Mouse (Mus musculus): ENCODE data around the gene Rhcg.

Gene Rhcg

DNA sequence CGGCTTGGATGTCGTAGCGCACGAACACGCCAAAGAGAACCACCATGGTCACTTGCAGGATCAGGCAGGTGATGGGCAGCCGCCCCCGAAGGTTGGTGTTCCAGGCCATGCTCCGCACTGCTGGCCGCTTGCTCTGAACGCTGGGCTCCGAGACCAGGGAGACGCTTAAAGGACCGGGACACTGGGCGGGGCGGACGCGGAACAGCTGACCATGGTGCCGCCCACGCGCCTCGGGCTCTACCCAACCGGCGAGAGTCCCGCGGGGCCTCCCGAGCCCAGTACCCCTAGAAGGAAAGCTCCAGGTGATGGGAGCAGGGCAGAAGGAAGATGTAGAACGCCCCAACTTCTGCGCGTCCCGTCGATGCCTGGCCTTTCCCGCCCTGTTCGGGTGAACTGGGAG lies at the start of gene Rhcg:
TSS of gene Rhcg (minus strand) at position 240 of the 400 bp plus-strand sequence.
- DNase-seq, result no peak

DNA sequence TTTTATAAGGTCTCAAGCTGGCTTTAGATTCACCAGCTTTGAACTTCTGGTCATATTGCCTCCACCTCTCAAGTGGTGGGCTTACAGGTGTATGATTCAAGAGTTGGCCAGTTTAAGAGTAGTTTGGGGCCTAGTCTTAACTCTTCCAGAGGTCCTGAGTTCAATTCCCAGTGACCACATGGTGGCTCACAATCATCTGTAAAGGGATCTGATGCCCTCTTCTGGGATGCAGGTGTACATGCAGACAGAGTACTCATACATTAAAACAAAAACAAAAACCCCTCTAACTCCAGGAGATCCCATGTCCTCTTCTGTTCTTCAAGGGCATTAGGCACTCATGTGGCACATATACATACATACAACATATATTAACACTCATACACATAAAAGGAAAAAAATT lies 49.2 kb upstream of the Rhcg start:
- DNase-seq, result no peak

DNA sequence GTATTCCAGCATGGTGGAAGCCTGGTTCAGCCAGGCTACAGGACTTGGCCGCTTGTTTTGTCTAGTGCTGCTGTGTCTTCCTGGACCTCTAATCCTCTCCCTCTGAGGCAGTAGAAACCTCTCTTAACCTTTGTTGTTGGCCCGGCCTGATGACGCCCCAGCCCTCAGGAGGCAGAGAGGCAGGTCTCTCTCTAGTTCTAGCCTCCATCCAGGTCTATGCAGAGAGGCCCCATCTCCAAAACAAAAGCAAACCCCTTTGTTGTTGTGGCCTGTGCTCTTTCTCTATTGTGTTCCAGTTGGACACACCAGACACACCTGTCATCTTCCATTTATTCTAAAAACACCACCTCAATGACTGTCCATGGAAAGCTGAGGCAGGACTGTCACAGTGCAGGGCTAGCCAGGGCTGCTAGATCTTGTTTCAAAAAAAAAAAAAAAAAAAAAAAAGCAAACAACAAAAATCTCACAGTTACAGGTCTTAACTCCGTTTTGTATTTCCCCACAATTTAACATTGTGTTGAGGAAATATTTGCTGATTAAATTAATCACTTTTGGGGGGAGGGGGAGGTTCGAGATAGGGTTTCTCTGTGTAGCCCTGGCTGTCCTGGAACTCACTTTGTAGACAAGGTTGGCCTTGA lies 43.9 kb upstream of the Rhcg start:
- DNase-seq, result no peak

DNA sequence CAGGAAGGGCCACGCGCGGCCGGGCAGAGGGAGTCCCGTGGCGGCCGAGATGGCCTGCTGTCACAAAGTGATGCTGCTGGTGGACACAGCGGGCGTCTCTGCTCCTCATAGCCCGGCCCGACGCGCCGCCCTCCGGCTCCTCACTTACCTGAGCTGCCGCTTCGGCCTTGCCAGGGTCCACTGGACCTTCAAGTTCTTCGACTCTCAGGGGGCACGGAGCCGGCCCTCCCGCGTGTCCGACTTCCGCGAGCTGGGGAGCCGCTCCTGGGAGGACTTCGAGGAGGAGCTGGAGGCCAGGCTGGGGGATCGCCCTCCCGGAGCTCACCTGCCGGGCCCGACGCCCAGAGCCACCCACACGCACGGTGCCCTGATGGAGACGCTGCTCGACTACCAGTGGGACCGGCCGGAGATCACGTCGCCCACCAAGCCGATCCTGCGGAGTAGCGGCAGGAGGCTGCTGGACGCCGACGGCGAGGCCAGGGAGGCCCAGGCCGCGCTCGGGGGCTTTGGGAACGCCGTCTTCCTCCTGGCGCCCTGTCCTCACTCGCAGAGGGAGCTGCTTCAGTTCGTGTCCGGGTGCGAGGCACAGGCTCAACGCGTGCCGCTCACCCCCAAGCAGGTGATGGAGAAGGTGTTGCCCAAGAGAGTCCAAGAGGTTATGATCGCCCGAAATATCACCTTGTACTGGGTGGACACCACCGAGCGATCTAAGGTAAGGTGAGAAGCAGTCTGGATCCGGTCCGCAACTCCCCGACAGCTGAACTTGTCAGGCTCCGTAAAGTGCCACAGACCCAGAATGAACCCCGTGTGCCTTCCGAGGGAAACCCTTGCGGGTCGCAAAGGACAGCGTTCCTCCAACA lies 43.1 kb upstream of the Rhcg start:
- DNase-seq, result no peak

DNA sequence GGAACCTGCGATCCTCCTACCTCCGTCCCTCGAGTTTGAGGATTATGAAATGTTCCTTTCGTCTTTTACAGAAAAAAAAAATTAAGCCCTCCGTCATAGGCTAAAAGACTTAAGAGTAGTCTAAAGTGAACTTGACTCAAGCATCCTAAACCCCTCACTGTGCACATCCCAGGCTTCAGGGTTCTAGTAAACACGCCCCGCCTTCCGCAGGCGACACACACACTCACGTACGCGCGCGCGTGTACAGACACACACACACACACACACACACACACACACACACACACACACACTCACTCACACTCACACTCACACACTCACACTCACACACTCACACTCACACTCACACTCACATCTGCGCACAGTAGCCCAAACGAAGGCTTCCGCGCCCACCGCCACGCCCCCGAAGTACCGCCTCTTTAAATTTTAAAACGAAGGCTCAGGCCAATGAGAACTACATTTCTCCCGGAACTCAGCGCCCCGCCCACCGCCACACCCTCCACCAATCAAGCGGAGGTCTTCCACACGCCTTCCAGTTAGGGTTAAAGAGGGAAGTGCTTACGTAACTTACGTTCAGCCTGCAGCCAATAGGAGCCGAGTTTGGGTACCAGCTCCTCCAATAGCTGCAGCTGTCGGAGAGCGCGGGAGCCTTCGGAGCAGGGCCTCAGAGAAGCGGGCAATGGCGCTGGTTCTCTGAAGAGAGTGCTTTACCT lies 42.3 kb upstream of the Rhcg start, which contains the start of gene Ticrr:
TSS of gene Ticrr (plus strand) at position 619 of the 713 bp plus-strand sequence.
- DNase-seq, result peak; percentile 98

DNA sequence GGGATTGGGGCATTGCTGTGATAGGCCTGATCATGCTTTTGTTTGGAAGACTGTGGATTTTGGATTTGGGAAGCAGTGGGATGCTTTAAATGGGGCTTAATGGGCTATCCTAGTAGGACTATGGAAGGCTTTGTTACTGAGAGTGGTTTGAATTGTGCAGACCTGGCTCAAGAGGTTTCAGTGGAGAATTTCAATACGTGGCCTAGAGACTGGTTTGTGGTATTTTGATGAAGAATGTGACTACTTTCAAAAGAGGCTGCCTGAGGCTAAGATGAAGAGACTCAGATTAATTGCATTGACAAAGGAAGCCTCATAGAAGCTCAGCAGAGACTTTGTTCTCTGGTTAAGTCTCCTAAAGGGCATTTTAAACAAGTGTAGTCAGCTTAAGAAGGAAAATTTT lies 37.1 kb upstream of the Rhcg start:
- DNase-seq, result no peak

DNA sequence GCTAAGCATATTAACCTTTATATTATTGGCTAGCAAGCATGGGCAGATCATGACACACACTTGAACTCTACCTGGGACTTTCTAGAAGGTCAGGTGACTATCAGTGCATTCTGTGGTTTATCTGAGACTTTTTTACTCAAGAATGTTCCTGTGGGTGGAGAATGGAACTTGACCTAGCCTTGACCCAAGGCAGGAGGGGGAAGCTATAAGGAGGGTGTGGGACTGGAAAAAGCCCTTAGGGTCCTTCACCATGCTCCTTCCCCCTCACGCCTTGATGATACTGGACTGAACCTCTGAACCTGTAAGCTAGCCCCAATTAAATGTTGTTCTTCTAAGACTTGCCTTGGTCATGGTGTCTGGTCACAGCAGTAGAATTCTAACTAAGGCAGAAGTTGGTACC lies 36.7 kb upstream of the Rhcg start:
- DNase-seq, result no peak

DNA sequence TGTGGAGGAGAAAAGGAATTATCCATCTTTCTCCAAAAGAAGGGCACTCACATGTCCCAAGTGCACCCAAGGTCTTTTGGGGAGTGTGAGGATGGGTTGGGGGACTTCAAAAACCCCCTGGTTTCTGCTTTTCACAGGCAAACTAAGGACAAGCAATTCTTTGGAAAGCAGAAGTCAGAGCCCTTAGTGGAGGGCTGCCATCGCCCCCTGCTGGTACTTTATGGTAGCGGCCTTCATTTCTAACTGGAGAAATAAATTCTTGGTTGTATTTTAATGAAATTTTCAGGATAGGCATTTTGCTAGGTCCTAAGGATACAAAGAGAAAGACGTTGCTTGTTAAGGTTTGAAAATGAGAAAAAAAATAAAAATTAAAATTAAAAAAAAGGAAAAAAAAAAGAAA lies 31.5 kb upstream of the Rhcg start:
- peak; percentile 23 to 58 for DNase-seq

DNA sequence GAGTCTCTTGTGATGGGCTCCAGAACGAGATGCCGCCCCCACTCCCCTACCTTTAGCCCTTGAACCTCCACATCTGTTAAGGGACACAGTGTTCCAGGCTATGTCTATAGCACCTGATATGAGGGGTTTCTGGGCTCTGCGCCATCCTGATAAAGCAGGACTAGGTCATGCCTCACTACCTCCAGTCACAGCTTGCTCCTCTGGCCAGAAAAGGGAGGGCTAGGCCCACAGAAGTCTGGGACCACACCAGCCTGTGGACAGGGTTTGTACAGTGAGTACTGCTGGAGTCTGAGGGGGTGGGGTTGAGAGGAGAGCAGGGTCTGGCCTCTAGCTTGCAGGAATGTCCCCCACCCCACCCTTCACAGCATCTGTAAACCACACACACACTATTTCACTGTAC lies 29.8 kb upstream of the Rhcg start:
- no peak for DNase-seq

DNA sequence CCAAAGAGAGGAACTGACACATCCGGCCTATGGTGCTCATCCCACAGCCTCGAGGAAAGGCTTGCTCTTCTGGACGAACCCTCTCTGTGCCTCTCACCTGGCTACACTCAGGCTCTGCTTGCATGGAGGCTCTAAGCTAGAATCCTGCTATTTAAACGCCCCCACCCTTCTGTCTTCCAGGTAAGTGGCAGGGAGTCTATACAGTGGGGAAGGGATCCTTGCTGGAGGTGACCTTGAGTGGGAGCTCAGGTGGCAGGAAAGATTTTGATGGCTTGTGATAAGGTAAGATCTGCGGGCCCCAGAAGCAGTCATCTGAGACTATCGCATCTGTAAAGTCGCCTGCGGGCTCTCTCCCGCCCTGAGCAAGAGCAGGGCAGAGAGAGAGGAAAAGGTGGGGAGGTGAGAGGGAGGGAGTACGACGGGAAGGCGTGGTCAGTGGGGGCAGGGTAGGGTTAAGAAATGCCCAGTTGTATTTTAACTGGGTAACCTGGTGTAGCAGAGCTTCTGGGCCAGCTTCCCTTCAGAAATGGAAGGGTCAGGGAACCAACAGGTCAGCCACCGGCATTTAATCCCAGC lies 14.4 kb upstream of the Rhcg start:
- DNase-seq, result no peak

DNA sequence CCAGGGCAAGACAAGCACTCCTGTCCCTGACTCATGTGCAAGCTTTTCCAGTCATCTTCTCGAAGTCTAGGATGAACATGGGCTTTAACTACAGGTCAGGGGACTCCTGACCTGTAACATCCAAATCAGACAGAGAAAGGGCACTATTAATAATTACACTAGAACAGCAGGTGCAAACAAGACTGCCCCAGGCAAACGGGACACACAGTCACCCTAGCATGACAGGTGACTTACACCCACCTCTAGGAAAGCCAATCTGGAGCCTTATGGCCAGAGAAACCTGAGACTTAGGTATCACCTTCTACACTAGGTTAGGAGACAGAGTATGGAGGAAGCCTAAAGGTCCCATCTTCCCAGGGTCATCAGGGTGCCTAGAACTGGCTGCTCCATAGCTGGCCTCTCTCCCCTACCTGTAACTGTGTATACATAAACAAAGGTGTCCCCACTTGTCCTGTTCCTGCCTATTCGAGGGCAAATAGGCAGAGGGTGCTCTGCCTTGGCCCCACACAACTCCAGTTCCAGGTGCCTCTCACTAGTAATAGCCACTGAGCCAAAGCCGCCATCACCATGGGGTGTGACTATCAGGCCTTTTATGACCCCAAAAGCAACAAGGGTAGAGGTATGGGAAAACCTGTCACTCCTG lies 10.9 kb upstream of the Rhcg start:
- no peak for DNase-seq

DNA sequence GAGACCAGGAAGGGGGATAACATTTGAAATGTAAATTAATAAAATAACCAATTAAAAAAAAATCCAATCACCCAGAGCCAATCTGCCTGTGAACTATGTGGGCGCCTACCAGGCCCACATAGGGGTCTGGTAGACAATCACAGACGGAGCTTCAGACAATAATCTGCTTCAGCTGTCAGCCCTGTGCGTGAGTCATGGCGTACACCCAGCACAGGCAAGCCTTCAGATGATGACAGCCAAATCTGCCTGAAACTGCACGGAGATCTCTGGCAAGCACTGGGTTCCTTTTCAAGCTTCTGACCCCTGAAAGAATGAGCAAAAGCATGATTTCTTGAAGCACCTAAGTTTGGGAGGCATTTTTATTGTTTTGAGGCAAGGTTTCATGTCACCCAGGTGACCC lies 8.7 kb upstream of the Rhcg start:
- no peak for DNase-seq

DNA sequence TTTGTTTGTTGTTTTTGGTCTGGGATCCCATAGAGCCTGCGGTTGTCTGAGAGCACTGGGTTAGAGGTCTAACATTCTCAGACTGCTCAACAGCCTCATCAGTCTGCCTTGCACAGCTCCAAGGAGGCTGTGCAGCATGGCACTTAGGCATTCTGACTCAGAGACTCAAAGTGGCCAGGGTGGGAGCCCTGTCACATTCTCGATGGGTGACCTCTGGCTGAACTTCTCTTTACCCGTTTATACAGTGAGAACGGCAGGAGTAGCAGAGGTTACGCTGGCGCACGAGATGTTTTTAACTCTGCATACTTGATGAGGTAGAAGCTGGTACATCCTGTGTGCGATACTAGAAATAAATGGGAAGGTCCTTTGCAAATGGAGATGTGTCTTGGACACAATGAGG lies 5.6 kb upstream of the Rhcg start:
- no peak for DNase-seq

DNA sequence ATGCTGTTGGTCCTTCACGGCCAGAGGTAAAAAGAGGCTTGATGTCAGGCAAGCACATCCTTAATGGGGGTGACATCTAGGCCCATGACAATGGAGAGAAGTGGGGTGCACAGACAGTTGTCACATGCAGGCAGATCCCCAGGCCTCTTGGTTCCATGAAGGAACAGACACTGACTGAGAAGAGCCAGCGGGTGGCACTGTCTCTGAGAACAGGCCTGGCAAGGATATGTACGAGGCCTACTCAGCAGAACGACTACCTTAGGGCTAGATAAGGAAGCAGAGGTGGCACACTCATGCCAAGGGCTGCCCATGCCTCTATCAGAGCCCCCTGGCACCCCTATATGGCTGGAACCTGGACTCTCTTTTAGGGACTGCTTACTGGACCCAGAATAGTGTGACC lies 2.0 kb upstream of the Rhcg start:
- DNase-seq, result no peak

DNA sequence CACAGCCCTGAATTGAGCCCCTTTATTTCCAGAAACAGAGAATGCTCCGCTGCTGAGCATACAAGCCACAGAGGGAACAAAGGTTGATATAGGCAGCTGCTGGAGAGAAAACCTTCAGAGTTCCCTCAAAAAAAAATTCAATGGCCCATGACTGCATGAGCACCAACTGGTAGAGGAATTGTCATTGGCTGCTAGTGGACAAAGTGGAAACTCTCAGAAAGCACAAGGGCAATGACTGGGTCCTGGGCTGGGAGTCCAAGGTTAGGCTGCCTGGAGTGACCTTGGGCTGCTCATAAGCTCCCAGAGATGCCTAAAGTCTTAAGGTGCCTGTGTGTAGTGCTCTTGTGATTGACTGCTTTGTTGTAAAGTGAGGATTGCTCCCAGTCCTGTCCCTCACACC lies 1.5 kb downstream of the Rhcg start:
- no peak for DNase-seq

DNA sequence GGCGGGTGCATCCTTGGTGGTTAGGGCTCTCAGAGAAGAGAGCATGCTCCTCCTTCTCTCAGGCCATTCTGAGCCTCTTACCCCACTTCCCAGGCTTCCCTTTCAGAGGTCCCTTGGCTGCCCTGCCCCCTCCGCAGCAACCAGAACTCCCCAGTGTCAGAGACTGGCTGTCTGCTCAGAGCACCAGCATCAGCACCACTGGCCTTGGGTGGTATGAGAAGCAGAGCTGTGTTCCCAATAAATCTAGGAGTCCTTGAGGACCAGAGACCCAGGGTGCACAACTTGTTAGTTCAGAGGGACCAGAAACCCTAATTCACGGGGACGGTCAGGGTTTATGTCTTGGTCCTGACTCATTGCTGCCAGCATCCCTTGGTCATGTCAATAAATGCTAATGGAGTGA lies 2.4 kb downstream of the Rhcg start:
- no peak for DNase-seq

DNA sequence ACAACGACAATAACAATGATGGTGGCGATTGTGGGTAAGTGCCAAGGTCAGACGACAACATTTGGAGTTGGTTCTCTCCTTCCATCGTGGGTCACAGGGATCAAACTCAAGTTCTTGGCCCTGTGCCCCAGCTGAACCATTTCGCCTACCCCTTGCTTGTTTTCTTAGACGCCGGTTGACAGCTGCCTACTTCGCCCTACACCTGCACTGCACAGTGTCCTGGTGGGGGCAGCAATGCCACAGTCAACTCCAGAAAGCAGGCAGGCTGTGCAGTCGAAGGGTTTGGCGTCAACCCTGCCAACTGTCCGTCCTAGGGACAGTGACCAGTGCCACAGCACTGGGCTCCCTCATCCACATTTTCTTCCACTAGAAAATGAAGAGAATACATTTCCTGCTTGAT lies 4.1 kb downstream of the Rhcg start:
- DNase-seq, result no peak

DNA sequence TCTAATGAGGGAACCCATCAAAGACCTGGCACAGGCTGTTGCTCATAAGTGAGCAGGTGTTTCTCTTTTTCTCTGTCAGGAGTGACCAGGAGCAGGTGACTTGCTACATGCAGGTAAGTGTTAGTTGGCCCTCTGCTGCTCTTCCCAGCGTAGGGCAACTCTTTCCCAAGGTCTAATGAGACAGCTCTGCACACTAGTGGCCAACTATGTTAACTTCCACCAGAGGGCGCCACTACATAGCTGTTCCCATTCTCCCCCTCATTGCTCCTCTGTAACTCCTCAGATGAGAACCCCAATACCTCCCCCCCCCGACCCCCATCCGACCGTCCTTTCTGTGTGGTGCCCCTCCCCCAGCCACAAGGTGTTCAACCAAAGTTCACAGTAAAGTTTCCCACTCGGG lies 4.7 kb downstream of the Rhcg start:
- DNase-seq, result peak in 1 of 2 experiments; percentile 61

DNA sequence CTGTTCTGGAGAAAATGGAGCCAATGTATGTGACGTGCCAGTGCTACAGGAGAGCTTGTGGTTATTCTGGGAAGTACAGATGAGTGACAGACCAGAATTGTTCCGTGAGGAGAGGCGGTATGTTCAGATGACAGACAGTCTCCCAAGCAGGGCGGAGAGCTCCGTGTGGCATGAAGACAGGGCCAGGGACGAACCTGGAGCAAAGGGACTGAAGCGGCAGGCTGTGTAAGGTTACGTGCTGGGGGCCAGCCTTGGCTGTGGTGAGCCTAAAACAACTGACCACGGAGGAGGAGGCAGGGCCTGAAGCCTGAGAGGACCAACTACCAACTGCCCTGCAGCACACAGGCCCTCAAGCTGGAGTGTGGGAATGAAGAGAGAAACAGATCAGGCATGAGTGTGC lies 5.6 kb downstream of the Rhcg start:
- DNase-seq, result no peak

DNA sequence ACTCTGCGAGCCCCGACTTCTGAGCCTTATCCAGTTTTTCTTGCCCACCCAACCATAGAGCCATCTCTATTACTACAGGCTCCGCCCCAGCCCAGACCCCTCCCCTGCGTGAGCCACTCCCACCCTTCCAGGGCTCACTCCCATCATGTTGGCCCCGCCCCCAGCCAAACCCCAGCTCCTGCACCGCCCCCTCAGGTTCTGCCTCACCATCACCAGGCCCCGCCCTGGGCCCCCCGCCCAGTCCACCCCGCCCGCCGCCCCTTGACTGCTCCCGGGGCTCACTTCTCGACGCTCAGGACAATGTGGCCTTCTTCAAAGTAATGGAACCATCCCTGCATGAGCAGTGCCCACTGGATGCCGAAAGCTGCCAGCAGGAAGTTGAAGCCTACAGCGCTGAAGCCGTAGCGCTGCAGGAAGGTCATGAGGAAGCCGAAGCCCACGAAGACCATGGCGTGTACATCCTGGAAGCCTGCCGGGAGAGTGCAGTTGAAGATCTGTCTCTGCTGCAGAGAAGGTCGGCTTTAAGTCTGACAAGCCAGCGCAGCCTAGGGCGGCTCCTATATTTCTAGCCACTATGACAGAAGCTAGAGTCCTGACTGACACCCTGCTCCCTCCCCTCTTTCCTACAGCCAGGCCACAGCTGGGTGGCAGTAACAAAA lies 10.1 kb downstream of the Rhcg start:
- DNase-seq, result peak in 1 of 2 experiments; percentile 25

DNA sequence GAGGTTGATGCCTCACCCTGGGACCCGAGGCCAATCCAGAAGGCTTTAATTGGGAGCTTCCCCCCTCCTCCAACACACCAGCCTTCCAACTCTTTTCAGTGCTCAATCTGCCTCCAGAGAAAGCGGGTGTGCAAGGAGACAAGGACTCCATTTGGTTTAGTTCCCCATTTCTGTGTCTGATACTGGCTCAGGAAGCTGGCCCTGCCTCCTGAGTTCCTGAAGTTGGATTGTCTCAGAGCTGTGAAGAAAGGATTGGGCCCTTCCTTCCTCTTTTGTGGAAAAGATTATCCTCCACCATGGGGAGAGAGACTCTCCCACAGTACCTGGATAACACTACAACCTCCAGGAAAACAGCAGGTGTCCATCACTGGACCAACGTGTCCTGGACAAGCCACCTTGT lies 10.7 kb downstream of the Rhcg start:
- DNase-seq, result no peak

DNA sequence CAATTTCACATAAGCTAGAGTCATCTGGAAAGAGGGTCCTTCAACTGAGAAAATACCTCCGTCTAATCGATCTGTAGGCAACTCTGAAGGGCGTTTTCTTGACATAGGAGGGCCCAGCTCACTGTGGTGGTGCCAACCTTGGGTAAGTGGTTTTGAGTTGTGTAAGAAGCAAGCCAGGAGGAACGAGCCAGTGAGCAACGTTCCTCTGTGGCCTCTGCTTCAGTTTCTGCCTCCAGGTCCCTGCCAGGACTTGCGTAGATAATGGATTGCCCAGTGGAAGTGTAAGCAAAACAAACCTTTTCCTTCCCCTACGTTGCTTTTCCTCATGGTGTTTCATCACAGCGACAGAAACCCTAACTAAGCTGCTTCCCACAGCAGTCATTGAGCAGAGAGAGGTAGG lies 15.5 kb downstream of the Rhcg start:
- DNase-seq, result no peak
